Mouse (Mus musculus): ENCODE data around the gene Zfp385c.

- TF ChIP-seq POLR2A (IDR thresholded peaks at IDR 0.05; ENCODE audit: borderline replicate concordance, low read depth, low read length) (no peak), CTCF (IDR thresholded peaks at IDR 0.05; ENCODE audit: low read depth, low read length) (no peak)
Observed at GRCm38 (mm10) chr11:100682526-100682925, 9.7 kb downstream of the Zfp385c start.
